Comparison of ENCODE assay signal across 10 mouse cellular contexts in the genomic region with DNA sequence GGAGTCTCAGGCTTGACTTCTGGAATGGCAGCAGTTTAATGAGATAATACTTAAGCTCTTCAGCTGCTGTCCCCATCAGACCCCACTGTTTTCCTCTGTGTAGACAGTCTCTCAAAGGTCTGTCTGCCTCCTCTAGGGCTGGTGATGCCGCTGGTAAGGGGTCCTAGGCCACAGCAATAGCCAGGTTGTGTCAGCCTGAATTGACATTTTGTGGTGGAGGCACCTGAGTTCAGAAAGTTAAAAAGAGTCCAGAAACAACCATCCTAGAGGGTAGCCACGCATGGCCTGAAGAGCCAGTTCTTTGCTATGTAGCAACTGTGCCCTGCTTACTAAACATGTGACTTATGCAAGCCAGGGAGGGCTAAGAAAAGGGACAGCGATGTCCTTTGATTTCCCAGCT.
A peak's percentile ranks its signal among the peaks of the same experiment; 100 is the strongest.
DNase-seq lines count a peak whose midpoint lies in the region; ATAC-seq and TF ChIP-seq lines count a peak whose summit lies in the region.
"Had no signal": no experiment of that assay in that cellular context is flagged by ENCODE, and none has a peak within 500 bp of the region (broad histone marks: within the 10 kb centered on the region; RNA-seq: fewer than 3 reads in every experiment).

No protein-coding gene starts in this region.

- no peak for TF ChIP-seq CTCF in gastrocnemius, adult 2 months (IDR thresholded peaks at IDR 0.05)
- TF ChIP-seq CTCF in lung, embryonic 14.5 days (IDR thresholded peaks at IDR 0.05; ENCODE audit: low read depth), result no peak

- H3K27ac ChIP-seq in gastrocnemius, adult 2 months, result peak overlapping the region; percentile 92
- H3K27ac ChIP-seq in lung, embryonic 14.5 days (ENCODE audit: low read depth), result peak overlapping the region; percentile 92
- peak overlapping the region; percentile 86 for H3K27ac ChIP-seq in intestine, embryonic 16.5 days (ENCODE audit: low read length)
- H3K27ac ChIP-seq in neural tube, embryonic 14.5 days (ENCODE audit: low read depth, low read length), result peak overlapping the region; percentile 57; the same call in 1 of the 2 replicates

- no peak for DNase-seq in gastrocnemius, adult 2 months
- DNase-seq in gastrocnemius, postnatal 36 days, result no peak
- DNase-seq in lung, embryonic 14.5 days, result no peak
- no peak for DNase-seq in lung, postnatal 25 days (ENCODE audit: low spot score)
- DNase-seq in thymus, postnatal 0 days (ENCODE audit: low spot score), result no peak
- DNase-seq in retina, embryonic 14.5 days (ENCODE audit: low spot score), result no peak
- DNase-seq: B cell, adult 2 months; spleen, adult 18-20 months had no signal

- WGBS in lung, embryonic 14.5 days, result 84% methylated on average over 3 of the region's 3 CpGs
- WGBS in intestine, embryonic 16.5 days, result 84% methylated on average over 3 of the region's 3 CpGs
- 89% methylated on average over 3 of the region's 3 CpGs for WGBS in neural tube, embryonic 14.5 days

- ATAC-seq in lung, embryonic 14.5 days (ENCODE audit: insufficient read depth), result no peak
- ATAC-seq in intestine, embryonic 16.5 days, result no peak
- ATAC-seq in neural tube, embryonic 14.5 days (ENCODE audit: low read depth), result no peak

- peak overlapping the region; percentile 73 for H3K4me3 ChIP-seq in gastrocnemius, adult 2 months
- peak overlapping the region; percentile 46; the same call in 1 of the 2 replicates for H3K4me3 ChIP-seq in lung, embryonic 14.5 days (ENCODE audit: low read depth, low read length)
- peak overlapping the region; percentile 46 for H3K4me3 ChIP-seq in intestine, embryonic 16.5 days (ENCODE audit: low read length)
- no peak overlapping the region for H3K4me3 ChIP-seq in neural tube, embryonic 14.5 days (ENCODE audit: low read depth, low read length)

- H3K36me3 ChIP-seq in lung, embryonic 14.5 days (ENCODE audit: insufficient read depth), result peaks cover 20% of the 10 kb centered on the region
- no peaks in the 10 kb centered on the region for H3K36me3 ChIP-seq in intestine, embryonic 16.5 days (ENCODE audit: control insufficient read depth, insufficient read depth, low read length)
- no peaks in the 10 kb centered on the region for H3K36me3 ChIP-seq in neural tube, embryonic 14.5 days (ENCODE audit: control insufficient read depth, insufficient read depth, low read length)

- H3K9ac ChIP-seq in lung, embryonic 14.5 days, result peak overlapping the region; percentile 61
- 0 out of 2 replicates have a peak overlapping the region, but pooled peaks have one; percentile 49 for H3K9ac ChIP-seq in intestine, embryonic 16.5 days (ENCODE audit: low read depth, low read length)
- H3K9ac ChIP-seq in neural tube, embryonic 14.5 days (replicated peaks; ENCODE audit: low read depth, low read length), result no peak overlapping the region

- peaks cover 33% of the 10 kb centered on the region for H3K4me1 ChIP-seq in lung, embryonic 14.5 days (ENCODE audit: insufficient read depth)
- H3K4me1 ChIP-seq in intestine, embryonic 16.5 days (ENCODE audit: control insufficient read depth, insufficient read depth, low read length), result peaks cover 35% of the 10 kb centered on the region
- 0 out of 2 replicates have a peak, but pooled peaks cover 3% of the 10 kb centered on the region for H3K4me1 ChIP-seq in neural tube, embryonic 14.5 days (ENCODE audit: control insufficient read depth, insufficient read depth, low read length)

- intact Hi-C loops in gastrocnemius, adult 2 months (cut with DNase I), result loop anchor here (5.0 kb wide), 1 partner anchor 65 kb away; no protein-coding TSS in a partner anchor
- intact Hi-C loops in gastrocnemius, postnatal 36 days (cut with DNase I), result no loop called here

- peak overlapping the region; percentile 74 for H3K4me2 ChIP-seq in lung, embryonic 14.5 days
- peak overlapping the region; percentile 50 for H3K4me2 ChIP-seq in intestine, embryonic 16.5 days (ENCODE audit: low read depth, low read length)
- H3K4me2 ChIP-seq in neural tube, embryonic 14.5 days (ENCODE audit: low read depth, low read length), result peak overlapping the region; percentile 29; the same call in 1 of the 2 replicates

- no peaks in the 10 kb centered on the region for H3K9me3 ChIP-seq in lung, embryonic 14.5 days (ENCODE audit: low read depth, low read length)
- H3K9me3 ChIP-seq in intestine, embryonic 16.5 days (ENCODE audit: control insufficient read depth, low read length), result no peaks in the 10 kb centered on the region
- H3K9me3 ChIP-seq in neural tube, embryonic 14.5 days (ENCODE audit: control insufficient read depth, low read length), result no peaks in the 10 kb centered on the region

- H3K27me3 ChIP-seq in lung, embryonic 14.5 days (ENCODE audit: insufficient read depth, low read length), result no peaks in the 10 kb centered on the region
- no peaks in the 10 kb centered on the region for H3K27me3 ChIP-seq in intestine, embryonic 16.5 days (replicated peaks; ENCODE audit: control insufficient read depth, insufficient read depth, low read length)
- H3K27me3 ChIP-seq in neural tube, embryonic 14.5 days (ENCODE audit: control insufficient read depth, insufficient read depth, low read length), result no peaks in the 10 kb centered on the region
